Mouse (Mus musculus) neural tube, embryonic 14.5 days (tissue): ENCODE measurements around the gene Pou5f1. TPM values are rescaled to one million over a fixed set of nuclear protein-coding genes. Genes with fewer than 3 reads are reported as not detected.

Experiments used
- ATAC-seq: fragments of 200-750 bp; cut with Nextera tagmentation; 2 replicates; pipeline ENCODE4 v1.8.0; 2017; ENCODE audit warnings: low read depth, mild to moderate bottlenecking, moderate TSS enrichment, moderate library complexity
- H3K27ac ChIP-seq: fragments of 300-500 bp; sonication (generic); 2 replicates; pipeline ENCODE4 v1.5.1; 2014; ENCODE audit warnings: low read depth, mild to moderate bottlenecking, control low read depth, low read length, moderate library complexity, mixed read lengths
- H3K27me3 ChIP-seq: fragments of 300-500 bp; sonication (generic); 2 replicates; pipeline ENCODE4 v1.6.1; 2014; ENCODE audit warnings: low read length; ENCODE audit not compliant: control insufficient read depth, insufficient read depth
- H3K36me3 ChIP-seq: fragments of 300-500 bp; sonication (generic); 2 replicates; pipeline ENCODE4 v1.6.1; 2014; ENCODE audit warnings: low read length, mixed read lengths; ENCODE audit not compliant: control insufficient read depth, insufficient read depth
- H3K4me1 ChIP-seq: fragments of 300-500 bp; sonication (generic); 2 replicates; pipeline ENCODE4 v1.6.1; 2014; ENCODE audit warnings: low read length; ENCODE audit not compliant: control insufficient read depth, insufficient read depth
- H3K4me2 ChIP-seq: fragments of 300-500 bp; sonication (generic); 2 replicates; pipeline ENCODE4 v1.6.1; 2014; ENCODE audit warnings: mild to moderate bottlenecking, low read depth, low read length, control low read depth
- H3K4me3 ChIP-seq: fragments of 300-500 bp; sonication (generic); 2 replicates; pipeline ENCODE4 v1.5.1; 2014; ENCODE audit warnings: low read depth, low read length, control low read depth, mixed read lengths
- H3K9ac ChIP-seq: fragments of 300-500 bp; sonication (generic); replicated peaks from 2 replicates; pipeline ENCODE4 v1.6.1; 2014; ENCODE audit warnings: low read depth, mild to moderate bottlenecking, control low read depth, low read length, mixed read lengths
- H3K9me3 ChIP-seq: fragments of 300-500 bp; sonication (generic); 2 replicates; pipeline ENCODE4 v1.6.1; 2016; ENCODE audit warnings: low read length; ENCODE audit not compliant: control insufficient read depth
- WGBS: fragments of 180-500 bp; shearing (Covaris S2); extraction: QIAGEN DNeasy Blood & Tissue Kit; methylation state at CpG from one replicate; pipeline ENCODE4 v1.1.7; 2014; 5-methylcytosine and 5-hydroxymethylcytosine counted together
- polyA plus RNA-seq: library from polyadenylated mRNA; unstranded; fragments of >200 nt; fragmentation: Nextera tagmentation; extraction: Ambion mirVana; gene quantifications from 2 replicates; pipeline ENCODE4 v1.2.1, GENCODE M21; 2014

Pou5f1 gene
- polyA plus RNA-seq, 1 experiment from 2014 or later, result not detected

- peak overlapping the region; percentile 47 for H3K4me3 ChIP-seq
- 8% methylated on average over 12 of the region's 12 CpGs for WGBS
- no peaks in the 10 kb centered on the region for H3K36me3 ChIP-seq
- H3K9me3 ChIP-seq, result no peaks in the 10 kb centered on the region
- H3K27me3 ChIP-seq, result no peaks in the 10 kb centered on the region
- peaks cover 9% of the 10 kb centered on the region; the same call in 1 of the 2 replicates for H3K4me1 ChIP-seq
- no peak overlapping the region for H3K27ac ChIP-seq
- peak overlapping the region; percentile 67 for H3K4me2 ChIP-seq
- no peak overlapping the region; the same call in 1 of the 2 replicates for H3K9ac ChIP-seq
- no peak for ATAC-seq
Observed at GRCm38 (mm10) chr17:35517526-35517925, 11.7 kb downstream of the Pou5f1 start.

DNA sequence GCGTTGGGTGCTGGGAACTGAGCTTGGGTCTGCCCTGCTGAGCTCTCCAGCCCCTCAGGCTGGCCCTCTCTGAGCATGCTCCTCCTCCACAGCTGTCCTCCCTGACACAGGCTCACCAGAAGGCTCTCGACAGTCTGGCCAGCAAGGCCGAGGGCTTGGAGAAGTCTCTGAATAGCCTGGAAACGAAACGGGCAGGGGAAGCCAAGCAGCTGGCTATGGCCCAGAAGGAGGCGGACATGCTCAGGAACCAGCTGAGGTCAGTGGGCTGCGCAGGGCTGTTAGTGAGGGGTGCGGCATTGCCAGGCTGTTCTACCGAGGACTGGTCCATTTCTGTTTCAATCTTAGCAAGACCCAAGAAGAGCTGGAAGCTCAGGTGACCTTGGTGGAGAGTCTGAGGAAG, 18.5 kb downstream of the Pou5f1 start:
- H3K27ac ChIP-seq, result no peak overlapping the region
- no peak overlapping the region for H3K4me2 ChIP-seq
- H3K9ac ChIP-seq, result no peak overlapping the region
- H3K4me1 ChIP-seq, result no peaks in the 10 kb centered on the region
- H3K27me3 ChIP-seq, result no peaks in the 10 kb centered on the region
- H3K36me3 ChIP-seq, result no peaks in the 10 kb centered on the region
- no peaks in the 10 kb centered on the region for H3K9me3 ChIP-seq
- 84% methylated on average over 9 of the region's 9 CpGs for WGBS
- no peak for ATAC-seq
- H3K4me3 ChIP-seq, result no peak overlapping the region

DNA sequence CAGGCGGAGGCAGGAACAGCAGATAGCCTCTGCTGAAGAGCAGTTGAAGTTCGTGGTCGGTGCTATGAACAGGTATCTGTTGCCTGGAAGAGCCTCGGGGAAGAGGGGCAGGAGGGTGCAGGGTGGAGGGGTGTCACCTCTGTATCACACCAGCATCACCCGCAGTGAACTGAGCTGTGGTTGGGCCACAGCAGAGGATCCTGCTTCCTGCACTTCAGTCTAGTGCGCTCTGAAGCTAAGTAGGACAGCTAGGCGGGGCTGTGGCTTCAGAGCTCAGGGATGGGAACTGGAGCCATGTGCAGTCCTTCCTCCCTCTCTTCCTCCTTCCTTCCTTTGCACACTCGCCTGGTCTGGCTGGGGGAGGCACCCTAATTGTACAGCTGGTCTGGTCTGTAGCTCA, 20.8 kb downstream of the Pou5f1 start:
- Histone ChIP-seq H3K27me3 (no peaks in the 10 kb centered on the region), H3K9me3 (no peaks in the 10 kb centered on the region), H3K36me3 (no peaks in the 10 kb centered on the region), H3K27ac (no peak overlapping the region), H3K4me1 (no peaks in the 10 kb centered on the region), H3K4me3 (no peak overlapping the region), H3K4me2 (no peak overlapping the region), H3K9ac (no peak overlapping the region)
- no peak for ATAC-seq
- 84% methylated on average over 8 of the region's 8 CpGs for WGBS

DNA sequence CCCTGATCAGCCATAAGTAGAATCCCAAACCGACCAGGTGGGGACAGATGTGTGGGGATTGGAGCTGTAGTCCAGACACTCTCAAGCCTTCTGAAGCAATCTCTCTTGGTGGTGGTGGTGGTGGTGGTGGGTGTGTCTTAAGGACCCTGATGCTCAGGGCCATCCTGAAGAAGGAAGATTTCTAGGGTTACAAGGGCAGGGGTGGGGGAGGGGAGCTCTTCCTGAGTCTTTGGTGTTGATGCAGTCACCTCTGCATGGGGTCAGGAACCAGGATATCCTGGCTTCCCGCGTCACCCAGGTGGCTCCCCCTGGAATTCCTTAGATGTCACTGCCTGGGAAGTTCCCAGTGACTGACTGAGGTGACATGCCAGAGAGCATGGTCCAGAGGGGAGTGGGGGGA, 26.5 kb downstream of the Pou5f1 start:
- Histone ChIP-seq H3K27ac (no peak overlapping the region), H3K4me1 (no peaks in the 10 kb centered on the region), H3K9ac (no peak overlapping the region), H3K36me3 (no peaks in the 10 kb centered on the region), H3K4me2 (no peak overlapping the region), H3K9me3 (no peaks in the 10 kb centered on the region), H3K27me3 (no peaks in the 10 kb centered on the region), H3K4me3 (no peak overlapping the region)
- ATAC-seq, result no peak
- 11% methylated on average over 3 of the region's 3 CpGs for WGBS

DNA sequence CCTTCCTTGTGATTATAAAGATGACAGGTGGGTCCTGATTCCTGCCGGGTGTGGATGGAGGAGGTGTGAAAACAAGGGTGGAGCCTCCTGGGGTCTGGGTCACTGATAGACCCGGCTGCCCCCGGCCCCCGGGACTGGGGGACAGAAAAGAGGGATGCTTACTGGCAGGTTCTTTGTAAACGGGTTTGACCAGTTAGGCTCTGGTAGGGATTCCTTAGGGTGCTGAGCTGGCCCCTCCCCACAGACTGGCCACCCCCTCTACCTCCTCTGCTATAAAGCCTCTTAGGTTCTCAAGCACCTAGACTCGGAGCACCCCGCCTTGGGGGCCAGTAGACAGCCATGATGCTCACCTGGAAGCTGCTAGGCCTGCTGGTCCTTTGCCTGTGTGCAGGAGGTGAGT, 27.1 kb downstream of the Pou5f1 start, which contains the start of gene Psors1c2:
Gene Psors1c2, plus strand, starts transcription at position 301 of the 400 bp plus-strand sequence.
- Histone ChIP-seq H3K27me3 (no peaks in the 10 kb centered on the region), H3K27ac (no peak within 1 kb of the TSS), H3K36me3 (no peaks in the 10 kb centered on the region), H3K4me3 (no peak within 1 kb of the TSS), H3K4me2 (no peak within 1 kb of the TSS), H3K4me1 (no peaks in the 10 kb centered on the region), H3K9ac (no peak within 1 kb of the TSS), H3K9me3 (no peaks in the 10 kb centered on the region)
- 47% methylated on average over 7 of the region's 7 CpGs for WGBS
- 0 out of 2 replicates have a peak, but pooled peaks have one; percentile 32 for ATAC-seq

GRCm38 (mm10) chr17:35534343-35534742, 28.5 kb downstream of the Pou5f1 start:
- no peak overlapping the region for H3K4me3 ChIP-seq
- H3K27ac ChIP-seq, result no peak overlapping the region
- H3K4me1 ChIP-seq, result no peaks in the 10 kb centered on the region
- no peaks in the 10 kb centered on the region for H3K27me3 ChIP-seq
- H3K9ac ChIP-seq, result no peak overlapping the region
- H3K9me3 ChIP-seq, result no peaks in the 10 kb centered on the region
- peak; percentile 62; the same call in 1 of the 2 replicates for ATAC-seq
- H3K36me3 ChIP-seq, result no peaks in the 10 kb centered on the region
- 12% methylated on average over 6 of the region's 6 CpGs for WGBS
- no peak overlapping the region for H3K4me2 ChIP-seq

DNA sequence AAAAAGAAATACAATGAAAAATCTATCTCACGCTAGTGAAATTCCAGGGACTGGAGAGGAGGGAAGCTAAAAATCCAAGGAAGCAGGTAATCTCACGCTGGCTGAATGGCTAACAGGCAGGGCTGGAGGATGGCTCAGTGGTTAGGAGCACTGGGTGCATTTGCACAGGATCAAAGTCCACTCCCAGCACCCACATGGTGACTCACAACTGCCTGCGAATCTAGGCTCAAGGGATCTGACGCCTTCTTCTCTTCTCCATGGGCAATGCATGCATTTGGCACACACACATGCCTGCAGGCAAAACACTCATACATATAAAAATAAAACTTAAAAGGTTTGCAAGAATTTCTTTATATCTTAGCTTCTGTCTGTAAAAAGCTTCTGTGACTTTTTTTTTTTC, 31.6 kb downstream of the Pou5f1 start:
- no peak for ATAC-seq
- H3K27ac ChIP-seq, result no peak overlapping the region
- H3K36me3 ChIP-seq, result no peaks in the 10 kb centered on the region
- H3K4me1 ChIP-seq, result no peaks in the 10 kb centered on the region
- no peak overlapping the region for H3K9ac ChIP-seq
- H3K4me2 ChIP-seq, result no peak overlapping the region
- no peak overlapping the region for H3K4me3 ChIP-seq
- WGBS, result 90% methylated on average over 4 of the region's 4 CpGs
- H3K9me3 ChIP-seq, result no peaks in the 10 kb centered on the region
- no peaks in the 10 kb centered on the region for H3K27me3 ChIP-seq

- Histone ChIP-seq H3K4me1 (peaks cover 3% of the 10 kb centered on the region; the same call in 1 of the 2 replicates), H3K36me3 (no peaks in the 10 kb centered on the region), H3K4me3 (no peak overlapping the region), H3K9me3 (no peaks in the 10 kb centered on the region), H3K4me2 (no peak overlapping the region), H3K27ac (no peak overlapping the region), H3K9ac (no peak overlapping the region), H3K27me3 (no peaks in the 10 kb centered on the region)
- WGBS, result 82% methylated on average over 1 of the region's 1 CpGs
- ATAC-seq, result no peak
Observed at GRCm38 (mm10) chr17:35538476-35538875, 32.7 kb downstream of the Pou5f1 start.

DNA sequence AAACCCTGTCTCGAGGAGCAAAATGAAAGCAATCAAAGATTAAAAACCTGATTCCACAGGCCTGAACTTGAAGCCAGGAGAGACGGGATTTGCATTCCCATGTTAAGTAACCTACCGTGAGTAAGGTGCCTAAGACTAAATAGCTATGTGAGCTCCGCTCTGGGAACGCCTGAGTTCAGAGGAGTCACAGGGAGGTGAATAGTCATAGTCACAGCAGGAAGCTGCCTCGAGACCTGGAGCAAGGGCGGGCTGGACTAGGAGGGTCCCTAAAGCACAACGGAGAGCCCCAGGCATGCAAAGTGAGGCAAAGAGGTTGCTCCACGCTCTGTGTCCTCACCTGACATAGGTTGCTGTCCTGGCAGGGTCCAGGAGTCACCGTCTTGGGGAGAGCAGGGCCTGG, 33.7 kb downstream of the Pou5f1 start:
- 53% methylated on average over 10 of the region's 10 CpGs for WGBS
- no peaks in the 10 kb centered on the region for H3K36me3 ChIP-seq

More for the DNA sequence above, 33.7 kb downstream of the Pou5f1 start:
- Histone ChIP-seq H3K4me1 (peaks cover 4% of the 10 kb centered on the region; the same call in 1 of the 2 replicates), H3K4me2 (no peak overlapping the region), H3K4me3 (no peak overlapping the region), H3K27me3 (no peaks in the 10 kb centered on the region), H3K9ac (no peak overlapping the region), H3K27ac (no peak overlapping the region), H3K9me3 (no peaks in the 10 kb centered on the region)
- no peak for ATAC-seq
